Mouse (Mus musculus) megakaryocyte, embryonic 14.5 days (primary cell): Measurements from ENCODE around the gene Lbh.

Experiments
- FLI1 ChIP-seq: IDR thresholded peaks from 2 replicates; pipeline ENCODE4 v1.6.1; 2012; ENCODE audit warnings: low read length, inconsistent platforms, mixed read lengths
- GATA1 ChIP-seq: IDR thresholded peaks from 3 replicates; pipeline ENCODE4 v1.6.1; 2012; ENCODE audit warnings: mixed read lengths, low read length, inconsistent platforms, borderline replicate concordance

- TF ChIP-seq GATA1 (no peak), FLI1 (no peak)
Observed at GRCm38 (mm10) chr17:72957016-72957415, 38.9 kb downstream of the Lbh start.
